Mouse (Mus musculus) CH12.LX (cell line): ENCODE results near the gene Tmem100.

Experiments
- CTCF ChIP-seq, 2 experiments: IDR thresholded peaks in 1 of 2; conservative IDR thresholded peaks in 1 of 2; 2 replicates each; pipeline ENCODE4 v1.5.1; 2011 to 2012; ENCODE audit warnings: low read depth in 2 of 2, low read length in 2 of 2, improper control_type of control experiment in 1 of 2, inconsistent platforms in 1 of 2, mild to moderate bottlenecking in 1 of 2, moderate library complexity in 1 of 2
- POLR2A ChIP-seq: IDR thresholded peaks from 2 replicates; pipeline ENCODE4 v1.6.1; 2011; ENCODE audit warnings: low read depth, mild to moderate bottlenecking, improper control_type of control experiment, low read length
- ZNF384 ChIP-seq: IDR thresholded peaks from 2 replicates; pipeline ENCODE4 v1.6.1; 2012; ENCODE audit warnings: low read depth, low read length, improper control_type of control experiment, inconsistent platforms

- TF ChIP-seq ZNF384 (no peak), CTCF (conservative IDR thresholded peaks at IDR 0.05 in 1 of 2, IDR thresholded peaks at IDR 0.05 in 1 of 2; ENCODE audit: low read depth in 2 of 2, low read length in 2 of 2) (peak; percentile 95 to 98), POLR2A (no peak)
Observed at GRCm38 (mm10) chr11:89988936-89989589, 41.1 kb upstream of the Tmem100 start.
